In genomic region chr8:3243229-3243628, GRCm38 (mm10) we compare ENCODE assay signal across 23 mouse cellular contexts.
"Had no signal": no experiment of that assay in that cellular context is flagged by ENCODE, and none has a peak within 500 bp of the region (broad histone marks: within the 10 kb centered on the region; RNA-seq: fewer than 3 reads in every experiment).

No protein-coding gene starts in this region.

- H3K4me2 ChIP-seq: heart, embryonic 12.5 days; hindbrain, embryonic 12.5 days; hindbrain, embryonic 14.5 days; limb, embryonic 12.5 days; liver, embryonic 13.5 days; liver, embryonic 15.5 days had no signal

- H3K9ac ChIP-seq: heart, embryonic 12.5 days; hindbrain, embryonic 12.5 days; hindbrain, embryonic 14.5 days; limb, embryonic 12.5 days; liver, embryonic 13.5 days; liver, embryonic 15.5 days; liver, postnatal 0 days had no signal

- H3K27ac ChIP-seq: heart, embryonic 10.5 days; hindbrain, embryonic 10.5 days; hindbrain, embryonic 12.5 days; hindbrain, embryonic 14.5 days; layer of hippocampus, adult 2 months; left cerebral cortex, adult 2 months; limb, embryonic 10.5 days; limb, embryonic 12.5 days; liver, embryonic 13.5 days; liver, embryonic 15.5 days had no signal

- H3K36me3 ChIP-seq: hindbrain, embryonic 12.5 days had no signal

- H3K4me3 ChIP-seq: heart, embryonic 10.5 days; heart, embryonic 12.5 days; hindbrain, embryonic 10.5 days; hindbrain, embryonic 12.5 days; layer of hippocampus, adult 2 months; left cerebral cortex, adult 2 months; limb, embryonic 10.5 days; limb, embryonic 12.5 days; liver, embryonic 13.5 days; liver, embryonic 15.5 days had no signal

- DNase-seq: gastrocnemius, postnatal 14 days; gastrocnemius, postnatal 36 days; heart, adult 18-20 months; heart, postnatal 10 days; heart, postnatal 4 days; kidney, postnatal 10 days; kidney, postnatal 4 days; liver; liver, embryonic 13.5 days; liver, postnatal 0 days had no signal

- ATAC-seq: hindbrain, embryonic 16.5 days; inflammation-experienced regulatory T-cells, adult 6 months; intestine, postnatal 0 days; liver, postnatal 0 days had no signal

- H3K27me3 ChIP-seq: heart, embryonic 12.5 days; hindbrain, embryonic 12.5 days; limb, embryonic 12.5 days; liver, embryonic 13.5 days; liver, embryonic 15.5 days had no signal

- H3K9me3 ChIP-seq: heart, embryonic 10.5 days; heart, embryonic 12.5 days; limb, embryonic 10.5 days; limb, embryonic 12.5 days; liver, embryonic 13.5 days; liver, embryonic 15.5 days had no signal

- H3K4me1 ChIP-seq: hindbrain, embryonic 10.5 days; hindbrain, embryonic 12.5 days; limb, embryonic 10.5 days; limb, embryonic 12.5 days had no signal
